Mouse (Mus musculus): ENCODE results near the gene Dusp1.

DNA sequence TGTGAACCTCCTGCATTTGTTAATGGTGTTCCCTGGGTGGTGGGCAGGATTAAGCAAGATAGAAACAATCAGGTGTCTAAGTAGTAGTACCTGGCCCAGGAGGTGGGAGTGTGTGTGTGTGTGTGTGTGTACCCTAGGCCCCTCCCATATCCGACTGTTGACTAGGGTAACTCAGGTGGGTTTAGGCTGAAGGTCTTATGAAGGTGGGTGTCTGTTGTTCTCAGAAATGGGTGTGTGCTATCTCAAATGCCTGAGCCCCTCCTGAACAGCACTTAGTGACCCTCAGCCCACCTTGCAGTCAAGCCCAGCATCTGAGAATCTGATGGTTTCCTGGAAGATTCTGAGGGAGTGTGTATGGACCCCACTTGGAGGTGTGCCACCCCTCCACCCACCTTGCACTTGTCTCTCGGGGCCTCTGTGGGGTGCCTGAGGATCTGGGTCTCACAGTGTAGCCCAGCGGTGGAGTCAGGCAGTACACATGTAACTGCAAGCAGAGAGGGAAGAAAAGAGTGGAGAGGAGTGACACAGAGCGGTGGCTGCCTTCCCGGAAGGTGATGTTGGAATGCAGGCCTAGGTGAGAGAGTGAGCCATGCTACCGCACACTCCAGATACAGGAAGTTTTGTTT is 35.0 kb upstream of the Dusp1 start:
- TF ChIP-seq CTCF (IDR thresholded peaks at IDR 0.05) = peak; percentile 66
- no peak for TF ChIP-seq POLR2A (IDR thresholded peaks at IDR 0.05; ENCODE audit: insufficient read depth, low read depth, low read length)
- no peak for TF ChIP-seq EP300 (IDR thresholded peaks at IDR 0.05; ENCODE audit: insufficient read depth, low read depth, low read length)

All from heart, adult 2 months (tissue).